Mouse (Mus musculus) kidney, postnatal 36 days (tissue): ENCODE results near the gene Foxd4.

Source experiments
- DNase-seq, 2 experiments: peaks; one replicate each; pipeline ENCODE4 v3.0.0; 2021 to 2022; ENCODE audit warnings: mixed read lengths in 2 of 2

The Foxd4 gene

GRCm38 (mm10) chr19:24900581-24901220 lies at the start of gene Foxd4:
Gene Foxd4 (minus strand): TSS chr19:24901197.
- DNase-seq, result no peak

GRCm38 (mm10) chr19:24945521-24946262 lies 44.7 kb upstream of the Foxd4 start:
- no peak for DNase-seq

GRCm38 (mm10) chr19:24937084-24937483 lies 36.1 kb upstream of the Foxd4 start:
- no peak for DNase-seq

- no peak for DNase-seq
Measured at GRCm38 (mm10) chr19:24929041-24929440, 28.0 kb upstream of the Foxd4 start.

- no peak for DNase-seq
Measured at GRCm38 (mm10) chr19:24920866-24921265, 19.9 kb upstream of the Foxd4 start.

- DNase-seq, result no peak
Measured at GRCm38 (mm10) chr19:24908385-24909155, 7.6 kb upstream of the Foxd4 start.

- no peak for DNase-seq
Measured at GRCm38 (mm10) chr19:24907655-24908054, 6.7 kb upstream of the Foxd4 start.

- no peak for DNase-seq
Measured at GRCm38 (mm10) chr19:24902821-24903220, 1.8 kb upstream of the Foxd4 start.

GRCm38 (mm10) chr19:24902256-24902655 lies 1.3 kb upstream of the Foxd4 start:
- no peak for DNase-seq

- no peak for DNase-seq
Measured at GRCm38 (mm10) chr19:24901666-24902065, 669 bp upstream of the Foxd4 start.

GRCm38 (mm10) chr19:24899578-24900544 lies 1.1 kb downstream of the Foxd4 start:
- peak in 1 of 2 experiments; percentile 40 for DNase-seq

- DNase-seq, result peak in 1 of 2 experiments; percentile 2
Measured at GRCm38 (mm10) chr19:24898737-24899577, 2.0 kb downstream of the Foxd4 start.

GRCm38 (mm10) chr19:24897896-24898736 lies 2.9 kb downstream of the Foxd4 start:
- DNase-seq, result no peak

GRCm38 (mm10) chr19:24897006-24897895 lies 3.7 kb downstream of the Foxd4 start:
- DNase-seq, result peak in 1 of 2 experiments; percentile 14

- DNase-seq, result no peak
Measured at GRCm38 (mm10) chr19:24896536-24896935, 4.5 kb downstream of the Foxd4 start.

GRCm38 (mm10) chr19:24886888-24887287 lies 14.1 kb downstream of the Foxd4 start:
- no peak for DNase-seq

GRCm38 (mm10) chr19:24885504-24885903 lies 15.5 kb downstream of the Foxd4 start:
- peak; percentile 56 to 70 for DNase-seq

GRCm38 (mm10) chr19:24881237-24881636 lies 19.8 kb downstream of the Foxd4 start:
- no peak for DNase-seq
